Mouse (Mus musculus) R1 (cell line): ENCODE measurements around the gene Acbd3.
A peak's percentile ranks its signal among the peaks of the same experiment; 100 is the strongest.

Experiments used
- DNase-seq: peaks from one replicate; pipeline ENCODE4 v3.0.0-alpha.2; 2018; ENCODE audit warnings: low read depth, low spot score

Gene Acbd3

GRCm38 (mm10) chr1:180782906-180783579 is 57.2 kb downstream of the Acbd3 start:
- no peak for DNase-seq

DNA sequence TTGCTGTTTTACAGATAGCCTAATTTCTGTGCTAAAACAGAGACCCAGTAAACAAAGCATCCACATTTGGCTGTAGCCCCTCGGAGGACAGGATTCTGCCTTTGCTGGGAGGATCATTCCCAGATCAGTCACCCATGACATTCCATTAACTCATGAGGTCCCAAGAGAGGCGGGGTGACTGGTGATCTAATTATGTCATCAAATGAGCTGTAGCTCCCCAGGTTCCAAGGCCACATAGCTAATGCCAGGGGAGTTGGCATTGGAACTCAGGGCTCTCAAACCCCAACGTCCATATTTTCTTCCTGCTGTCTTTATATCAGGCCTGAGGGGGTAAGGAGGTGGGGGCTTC is 57.7 kb downstream of the Acbd3 start:
- DNase-seq: no peak

GRCm38 (mm10) chr1:180791821-180792480 is 66.1 kb downstream of the Acbd3 start:
- DNase-seq: no peak

- no peak for DNase-seq
These were observed 67.0 kb downstream of the Acbd3 start for GRCm38 (mm10) chr1:180792814-180793213.

DNA sequence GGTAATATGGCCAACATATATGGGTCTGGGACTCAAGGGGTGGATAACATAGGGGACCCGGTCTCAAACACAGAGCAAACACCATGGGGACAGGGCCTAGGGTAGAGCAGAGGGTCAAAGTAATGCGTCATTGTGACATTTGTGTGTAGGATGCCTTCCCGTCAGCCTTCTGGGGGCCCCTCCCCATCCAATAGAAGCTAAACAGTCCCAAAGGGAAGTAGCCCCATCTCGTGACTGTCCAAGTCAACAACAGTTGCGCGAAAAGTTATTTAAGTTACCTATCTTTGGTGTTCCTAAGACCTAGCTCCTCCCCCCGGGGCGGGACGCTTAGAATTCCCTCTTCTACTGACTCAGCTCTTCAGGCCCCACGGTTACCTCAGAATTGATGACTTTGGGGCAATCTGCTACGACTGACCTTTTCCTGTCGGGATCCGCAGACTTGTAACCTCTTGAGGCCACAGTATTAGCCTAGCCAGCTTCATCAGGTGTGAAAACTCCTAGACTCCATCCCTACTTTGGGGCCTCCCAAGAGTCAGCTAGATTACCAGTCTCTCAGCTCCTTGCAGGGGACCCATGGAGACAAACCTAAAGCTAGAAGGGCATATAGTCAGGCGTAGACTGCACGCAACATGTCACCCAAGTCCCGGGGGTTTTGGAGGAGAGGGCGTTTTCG is 67.7 kb downstream of the Acbd3 start:
- peak; percentile 89 for DNase-seq

GRCm38 (mm10) chr1:180794170-180794569 is 68.3 kb downstream of the Acbd3 start:
- peak; percentile 85 for DNase-seq

DNA sequence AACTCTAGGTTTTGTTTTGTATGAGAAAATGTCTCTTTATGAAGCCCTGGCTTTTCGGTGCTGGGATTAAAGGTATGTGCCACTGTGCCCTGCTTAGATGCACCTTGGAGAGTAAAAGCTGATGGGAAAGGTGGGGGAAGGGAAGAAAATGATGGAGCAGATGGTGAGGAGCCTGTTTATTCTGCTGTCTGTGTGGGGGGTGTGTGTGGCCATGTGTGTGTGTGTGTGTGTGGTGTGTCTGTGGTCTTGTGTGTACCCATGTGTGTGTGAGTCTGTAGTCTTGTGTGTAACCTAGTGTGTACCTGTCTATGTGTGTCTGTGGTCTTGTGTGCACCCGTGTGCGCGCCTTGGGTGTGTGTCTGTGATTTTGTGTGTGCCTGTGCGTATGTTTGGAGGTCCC is 72.8 kb downstream of the Acbd3 start:
- no peak for DNase-seq

GRCm38 (mm10) chr1:180799253-180799652 is 73.4 kb downstream of the Acbd3 start:
- no peak for DNase-seq

DNA sequence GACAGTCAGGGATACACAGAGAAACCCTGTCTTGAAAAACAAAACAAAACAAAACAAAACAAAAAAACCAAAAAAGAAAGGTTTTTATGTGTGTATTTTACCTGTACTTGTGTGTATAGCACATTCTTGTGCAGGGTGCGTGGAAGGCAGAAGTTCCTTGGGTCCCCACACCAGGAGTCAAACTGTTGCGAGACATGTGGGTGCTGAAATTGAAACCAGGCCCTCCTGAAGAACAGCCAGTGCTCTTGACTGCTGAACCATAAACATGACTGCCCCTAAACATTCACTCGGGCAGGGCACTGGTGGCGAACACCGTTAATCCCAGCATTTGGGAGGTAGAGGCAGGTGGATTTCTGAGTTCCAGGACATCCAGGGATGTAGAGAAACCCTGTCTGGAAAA is 74.2 kb downstream of the Acbd3 start:
- DNase-seq: no peak

DNA sequence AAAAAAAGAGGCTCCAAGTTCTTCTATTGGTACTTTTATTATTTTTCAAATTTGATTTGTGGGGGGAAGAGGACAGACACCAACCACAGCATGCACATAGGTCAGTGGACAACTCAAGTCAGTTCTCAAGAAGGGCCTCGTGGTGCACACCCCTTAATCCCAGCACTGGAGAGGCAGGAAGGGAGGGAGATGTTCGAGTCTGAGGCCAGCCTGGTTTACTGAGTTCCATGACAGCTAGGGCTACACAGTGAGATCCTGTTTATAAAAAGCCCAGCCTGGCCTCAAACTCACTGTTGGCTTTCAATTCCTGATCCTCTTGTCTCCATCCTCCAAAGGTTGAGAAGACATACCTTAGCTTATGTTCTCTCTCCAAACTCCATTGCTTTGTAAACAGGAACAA is 75.0 kb downstream of the Acbd3 start:
- DNase-seq: no peak

GRCm38 (mm10) chr1:180801466-180801994 is 75.7 kb downstream of the Acbd3 start:
- DNase-seq: no peak
